In genomic region chr10:4276081-4276480, GRCm38 (mm10) we compare ENCODE assay signal across 8 mouse cellular contexts.
"Had no signal": no experiment of that assay in that cellular context is flagged by ENCODE, and none has a peak within 500 bp of the region (broad histone marks: within the 10 kb centered on the region; RNA-seq: fewer than 3 reads in every experiment).

No protein-coding gene starts in this region.

- DNase-seq: kidney, postnatal 36 days; lung, adult 2 months; lung, postnatal 36 days; right cerebral cortex, postnatal 14 days; thymus, adult 2 months; thymus, postnatal 36 days had no signal

- ATAC-seq: lung, postnatal 0 days; midbrain, embryonic 15.5 days had no signal
